Mouse (Mus musculus): ENCODE results near the gene Gpc6.

DNA sequence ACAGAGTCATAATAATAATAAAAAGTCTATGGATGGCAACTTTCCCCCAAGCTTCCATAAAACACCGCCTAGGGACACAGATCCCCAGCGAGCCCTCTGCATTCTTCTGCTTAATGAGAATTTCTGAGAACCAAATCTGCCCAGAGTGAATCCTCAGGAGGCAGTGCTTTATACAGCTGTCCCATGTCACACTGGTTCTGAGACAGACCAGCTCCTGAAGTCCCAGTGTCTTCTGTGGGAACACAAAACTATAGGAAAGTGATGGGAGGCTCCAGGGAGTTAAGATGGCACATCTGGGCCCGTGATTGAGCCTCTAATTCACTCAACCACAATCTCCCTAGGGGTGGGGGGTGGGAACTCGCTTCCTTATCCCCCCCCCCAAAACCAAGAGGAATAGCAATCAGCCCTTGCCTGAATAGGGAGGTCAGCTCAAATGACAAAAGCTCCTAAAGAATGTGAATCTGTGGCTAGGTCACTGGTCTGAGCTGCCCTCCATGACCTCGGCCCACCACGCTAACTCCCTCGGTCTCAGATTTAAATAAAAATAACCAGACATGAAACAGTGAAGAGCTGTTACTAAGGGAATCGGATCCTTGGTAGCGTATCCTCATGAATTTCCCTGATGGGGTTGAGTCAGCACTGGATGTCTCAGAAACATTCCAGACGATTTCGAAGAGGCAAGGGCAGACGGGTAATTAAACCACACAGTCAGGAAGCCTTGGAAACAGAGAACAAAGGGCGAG, 1005.2 kb downstream of the Gpc6 start:
- no peak for TF ChIP-seq CTCF (IDR thresholded peaks at IDR 0.05; ENCODE audit: insufficient read depth, low read depth, low read length)
- TF ChIP-seq POLR2A (IDR thresholded peaks at IDR 0.05; ENCODE audit: insufficient read depth, low read depth, low read length) = no peak

All from olfactory bulb, adult 2 months (tissue).